Mouse (Mus musculus) liver, postnatal 0 days (tissue): Measurements from ENCODE around the gene Rpl5.

Source experiments
- CTCF ChIP-seq: sonication (generic); IDR thresholded peaks from 2 replicates; pipeline ENCODE4 v1.5.1; 2016; ENCODE audit warnings: antibody characterized with exemption, low read depth
- EP300 ChIP-seq: IDR thresholded peaks from 2 replicates; pipeline ENCODE4 v1.6.1; 2016; ENCODE audit warnings: antibody characterized with exemption, low read depth, mild to moderate bottlenecking

DNA sequence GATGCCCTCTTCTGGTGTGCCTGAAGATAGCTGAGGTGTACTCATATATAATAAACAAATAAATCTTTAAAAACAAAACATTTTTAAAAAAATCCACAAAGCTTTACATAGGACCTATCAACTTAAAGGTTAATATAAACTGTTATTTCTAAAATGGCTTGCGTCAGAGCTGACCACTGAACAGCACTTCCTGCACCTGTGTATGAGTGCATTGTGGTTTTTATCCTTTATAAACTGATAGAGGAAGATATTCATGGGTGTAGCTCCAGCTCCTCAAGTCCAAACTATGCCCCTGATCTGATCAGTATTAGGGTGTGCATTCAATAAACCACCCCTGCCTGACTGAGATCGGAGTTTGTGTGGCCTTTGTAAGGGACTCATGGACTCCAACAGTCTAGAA, 38.6 kb downstream of the Rpl5 start:
- no peak for TF ChIP-seq EP300
- no peak for TF ChIP-seq CTCF
